Mouse (Mus musculus) brown adipose tissue, adult 24 weeks (tissue): ENCODE data around the gene Tradd. TPM values are rescaled to one million over a fixed set of nuclear protein-coding genes. Genes with fewer than 3 reads are reported as not detected.

ENCODE experiments used
- H3K27ac ChIP-seq: fragments of 200-500 bp; replicated peaks from 2 replicates; pipeline ENCODE4 v1.5.1; 2012; ENCODE audit warnings: low read depth, mild to moderate bottlenecking, low read length
- H3K4me1 ChIP-seq: fragments of 200-500 bp; 2 replicates; pipeline ENCODE4 v1.6.1; 2012; ENCODE audit warnings: low read length, mixed read lengths; ENCODE audit not compliant: control insufficient read depth, insufficient read depth, insufficient read length
- H3K4me3 ChIP-seq: fragments of 200-500 bp; 2 replicates; pipeline ENCODE4 v1.5.1; 2012; ENCODE audit warnings: low read depth, mild to moderate bottlenecking, low read length, moderate library complexity; ENCODE audit not compliant: insufficient read depth
- polyA plus RNA-seq: library from polyadenylated mRNA; stranded (reverse); fragments of >200 nt; gene quantifications from 2 replicates; pipeline ENCODE4 v1.2.4, GENCODE M21; 2012; ENCODE audit not compliant: missing spikeins, insufficient read depth, insufficient read length

Gene Tradd
- polyA plus RNA-seq: 5.1 TPM in 2 replicates

DNA sequence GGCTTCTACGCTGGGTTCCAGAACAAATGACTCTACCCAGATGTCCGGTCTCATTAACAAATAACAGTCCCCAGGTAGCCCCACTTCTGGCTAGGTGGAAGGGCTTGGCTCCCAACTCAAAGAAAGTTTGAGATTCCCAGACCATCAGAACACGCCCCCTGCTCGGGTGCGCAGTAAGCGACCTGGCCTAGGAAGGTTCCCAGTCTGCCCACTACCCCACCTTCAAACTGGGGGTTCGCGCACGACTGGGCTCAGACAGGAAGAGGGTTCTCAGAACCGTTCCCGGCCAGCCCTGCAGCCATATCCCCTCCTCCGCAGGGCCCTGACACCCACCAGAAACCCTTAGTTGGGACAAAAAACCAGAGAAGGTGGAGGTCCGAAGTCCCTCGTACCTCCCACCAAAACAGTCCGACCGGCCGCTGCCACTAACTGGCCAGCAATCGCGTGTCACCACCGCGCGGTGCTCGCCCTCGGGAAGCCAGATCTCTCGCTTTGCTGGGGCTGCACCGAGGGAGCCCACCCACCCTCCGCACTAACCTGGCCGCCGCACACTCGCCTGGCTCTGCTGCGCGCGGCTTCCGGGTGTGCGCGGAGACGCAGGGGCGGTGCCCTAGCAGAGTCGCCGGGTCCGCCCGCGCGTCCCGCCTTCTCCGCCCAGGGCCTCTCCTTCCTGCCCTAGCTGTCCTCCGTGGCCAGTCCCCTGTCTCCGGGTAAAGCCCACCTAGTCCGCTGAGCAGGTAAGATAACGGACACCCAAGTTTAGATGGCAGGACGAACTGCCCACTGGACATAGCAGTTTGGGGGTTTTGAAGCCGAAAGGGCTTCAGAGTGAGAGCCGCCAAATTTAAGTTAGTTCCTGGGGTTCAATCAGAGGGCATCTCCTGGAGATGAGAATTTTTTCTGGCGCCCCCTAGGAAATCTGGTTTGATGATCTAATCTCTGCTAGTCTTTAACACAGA is at the start of gene Tradd, which contains the start of gene Fbxl8:
Gene Tradd (minus strand): TSS at position 586 of the 959 bp plus-strand sequence.
Gene Fbxl8 (plus strand): TSS at position 625 of the 959 bp plus-strand sequence.
- Histone ChIP-seq H3K4me1 (peaks cover 5% of the 10 kb centered on the region; the same call in 1 of the 2 replicates), H3K27ac (peak within 1 kb of the TSS; percentile 66), H3K4me3 (peak within 1 kb of the TSS; percentile 84)

DNA sequence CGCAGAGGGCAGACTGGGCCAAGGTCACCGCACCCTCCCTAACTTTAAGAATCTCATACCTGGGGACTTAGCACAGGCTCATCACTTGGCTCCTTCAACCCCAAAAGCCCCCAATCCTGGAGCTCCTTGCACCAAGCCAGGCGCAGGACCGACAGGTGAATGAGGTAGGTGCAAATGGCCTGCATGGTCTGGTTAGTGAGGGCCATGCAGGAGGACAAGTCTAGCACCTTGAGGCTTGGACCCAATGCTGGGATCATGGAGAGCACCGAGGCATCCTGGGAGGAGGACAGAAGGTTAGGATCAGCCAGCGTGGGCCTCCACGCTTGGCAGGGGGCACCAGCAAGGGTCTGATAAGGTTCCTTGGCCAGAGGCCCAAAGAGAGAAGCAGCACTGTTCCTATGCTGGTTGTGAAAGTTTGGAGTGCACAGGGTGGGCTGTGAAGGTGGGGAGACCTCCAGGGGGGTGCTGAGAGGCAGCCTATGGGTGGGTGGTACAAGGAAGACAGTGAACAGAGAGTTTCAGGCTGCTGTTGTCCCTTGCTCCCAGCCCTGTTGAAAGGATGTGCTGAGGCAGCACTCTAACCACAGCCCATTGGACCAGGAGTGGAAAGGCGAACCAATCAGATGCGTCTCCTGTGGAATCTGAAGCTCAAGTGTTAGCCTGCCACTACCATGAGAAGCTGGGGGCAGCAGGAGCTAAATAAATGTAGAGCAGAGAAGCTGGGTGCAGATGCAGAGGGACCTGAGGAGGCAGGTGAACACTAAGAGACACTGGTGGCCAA is 49.4 kb upstream of the Tradd start:
- no peaks in the 10 kb centered on the region for H3K4me1 ChIP-seq
- no peak overlapping the region for H3K27ac ChIP-seq
- H3K4me3 ChIP-seq: no peak overlapping the region

- no peaks in the 10 kb centered on the region for H3K4me1 ChIP-seq
- H3K4me3 ChIP-seq: no peak overlapping the region
- no peak overlapping the region for H3K27ac ChIP-seq
Measured at GRCm38 (mm10) chr8:105312891-105313481, 48.6 kb upstream of the Tradd start.

DNA sequence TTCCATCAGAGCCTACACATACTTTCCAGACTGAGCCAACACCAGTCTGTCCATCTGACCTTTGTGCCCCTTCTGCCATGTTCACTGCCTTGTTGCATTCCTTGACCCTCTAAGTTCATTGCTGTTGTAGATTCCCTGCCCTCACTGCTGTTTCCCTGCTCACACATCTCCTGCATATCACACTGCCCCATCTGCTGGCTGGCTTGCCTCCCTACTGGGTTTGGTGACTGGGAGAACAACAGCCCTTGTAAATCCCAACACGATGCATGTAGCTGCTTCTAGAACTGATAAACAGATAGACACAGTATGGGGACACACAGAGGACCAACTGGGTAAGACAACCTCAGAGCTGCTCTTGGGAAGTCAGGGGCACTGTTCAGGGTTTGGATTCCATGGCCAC is 47.3 kb upstream of the Tradd start:
- Histone ChIP-seq H3K27ac (no peak overlapping the region), H3K4me1 (no peaks in the 10 kb centered on the region), H3K4me3 (no peak overlapping the region)

- no peak overlapping the region for H3K4me3 ChIP-seq
- peaks cover 3% of the 10 kb centered on the region; the same call in 1 of the 2 replicates for H3K4me1 ChIP-seq
- no peak overlapping the region for H3K27ac ChIP-seq
Measured at GRCm38 (mm10) chr8:105310118-105310517, 45.7 kb upstream of the Tradd start.

GRCm38 (mm10) chr8:105309142-105309847 is 44.9 kb upstream of the Tradd start:
- H3K4me1 ChIP-seq: peaks cover 5% of the 10 kb centered on the region; the same call in 1 of the 2 replicates
- no peak overlapping the region for H3K4me3 ChIP-seq
- no peak overlapping the region for H3K27ac ChIP-seq

DNA sequence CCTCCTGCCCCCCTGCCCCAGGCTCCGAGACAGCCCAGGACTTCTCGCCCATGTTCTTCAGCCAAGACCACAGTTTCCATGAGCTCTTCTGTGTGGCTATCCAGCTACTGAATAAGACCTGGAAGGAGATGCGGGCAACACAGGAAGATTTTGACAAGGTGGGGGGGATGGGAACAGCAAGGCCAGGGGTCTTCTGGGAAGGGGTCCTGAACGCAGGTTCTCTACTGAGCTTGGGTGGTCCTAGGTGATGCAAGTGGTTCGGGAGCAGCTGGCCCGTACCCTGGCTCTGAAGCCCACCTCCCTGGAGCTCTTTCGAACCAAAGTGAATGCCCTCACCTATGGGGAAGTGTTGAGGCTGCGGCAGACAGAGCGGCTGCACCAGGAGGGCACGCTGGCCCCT is 44.0 kb upstream of the Tradd start:
- H3K27ac ChIP-seq: no peak overlapping the region
- peaks cover 5% of the 10 kb centered on the region; the same call in 1 of the 2 replicates for H3K4me1 ChIP-seq
- H3K4me3 ChIP-seq: no peak overlapping the region

- Histone ChIP-seq H3K4me3 (no peak overlapping the region), H3K27ac (no peak overlapping the region), H3K4me1 (peaks cover 5% of the 10 kb centered on the region; the same call in 1 of the 2 replicates)
Measured at GRCm38 (mm10) chr8:105307670-105308069, 43.3 kb upstream of the Tradd start.

DNA sequence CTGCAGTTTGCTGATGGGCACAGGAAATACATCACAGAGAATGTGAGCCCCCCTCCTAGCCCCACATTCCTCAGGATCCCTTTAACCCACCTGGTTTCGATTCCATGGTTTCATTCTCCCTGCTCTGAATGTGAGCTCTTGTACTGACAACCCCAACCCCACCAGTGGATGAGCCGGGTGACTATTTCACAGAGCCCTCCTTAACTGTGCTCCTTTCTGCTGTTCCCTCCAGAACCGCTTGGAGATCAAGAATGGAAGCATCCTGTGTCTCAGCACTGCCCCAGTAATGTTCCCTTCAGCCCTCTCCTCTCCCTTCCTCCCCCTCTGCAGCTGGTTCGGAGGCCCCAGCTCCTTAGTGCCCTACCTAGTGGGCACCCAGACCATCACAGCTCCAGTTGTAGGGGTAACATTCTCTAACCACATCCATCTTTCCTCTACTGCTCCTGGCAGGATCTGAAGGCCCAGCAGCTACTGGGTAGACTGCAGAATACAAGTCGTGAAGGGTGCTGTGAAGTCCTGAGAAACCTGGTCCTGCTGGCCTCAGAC is 41.8 kb upstream of the Tradd start:
- H3K4me3 ChIP-seq: no peak overlapping the region
- H3K4me1 ChIP-seq: peaks cover 5% of the 10 kb centered on the region; the same call in 1 of the 2 replicates
- no peak overlapping the region for H3K27ac ChIP-seq

GRCm38 (mm10) chr8:105305211-105306145 is 41.1 kb upstream of the Tradd start, which contains the start of gene Elmo3:
Gene Elmo3 (plus strand): TSS chr8:105305601.
- Histone ChIP-seq H3K4me1 (peaks cover 5% of the 10 kb centered on the region; the same call in 1 of the 2 replicates), H3K4me3 (peak within 1 kb of the TSS; percentile 46)

DNA sequence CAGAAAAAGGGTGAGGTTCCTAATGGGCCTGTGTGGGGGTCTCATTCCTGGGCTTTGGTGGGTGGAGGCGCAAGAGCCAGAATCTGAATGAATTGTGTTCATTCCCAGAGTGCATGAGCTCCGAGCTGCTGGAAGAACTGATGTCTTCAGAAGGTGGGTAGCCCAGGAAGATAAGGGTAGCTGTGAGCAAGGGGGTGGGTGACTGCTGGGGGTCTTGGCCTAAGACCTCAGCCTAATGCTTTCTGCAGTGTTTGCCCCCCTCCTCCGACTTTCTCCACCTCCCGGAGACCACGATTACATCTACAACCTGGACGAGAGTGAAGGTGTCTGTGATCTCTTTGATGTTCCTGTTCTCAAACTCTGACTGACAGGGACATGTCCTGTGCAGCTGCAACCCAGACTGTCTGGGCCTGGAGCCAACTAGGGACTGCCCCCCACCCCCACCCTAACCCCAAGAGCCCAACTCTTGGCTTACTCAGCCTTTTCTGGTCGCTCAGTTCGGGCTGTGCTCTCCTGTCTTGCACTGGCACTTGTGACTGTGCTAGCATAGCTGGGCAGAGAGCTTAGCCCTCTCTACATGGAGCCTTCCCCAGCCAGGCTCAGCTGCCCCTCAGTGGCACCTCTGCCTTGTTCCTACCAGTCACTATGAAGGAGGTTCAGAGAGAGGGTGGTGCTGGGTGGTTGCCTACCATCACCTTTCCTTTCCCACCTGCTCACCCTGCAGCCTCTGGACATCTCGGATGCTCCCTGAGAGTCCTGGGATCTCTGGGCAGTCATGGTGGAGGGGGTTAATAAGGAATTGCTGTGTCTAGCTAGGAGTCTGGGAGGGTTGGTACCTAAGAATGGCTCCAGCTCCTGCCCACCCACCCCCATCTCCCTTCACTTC is 40.2 kb upstream of the Tradd start:
- peaks cover 5% of the 10 kb centered on the region; the same call in 1 of the 2 replicates for H3K4me1 ChIP-seq
- H3K4me3 ChIP-seq: no peak overlapping the region
- H3K27ac ChIP-seq: no peak overlapping the region

More at GRCm38 (mm10) chr8:105305211-105306145, 41.1 kb upstream of the Tradd start, which contains the start of gene Elmo3:
- 0 out of 2 replicates have a peak within 1 kb of the TSS, but pooled peaks have one; percentile 18 for H3K27ac ChIP-seq

GRCm38 (mm10) chr8:105303874-105304273 is 39.5 kb upstream of the Tradd start:
- H3K4me3 ChIP-seq: no peak overlapping the region
- H3K27ac ChIP-seq: no peak overlapping the region

More at GRCm38 (mm10) chr8:105303874-105304273, 39.5 kb upstream of the Tradd start:
- peaks cover 5% of the 10 kb centered on the region; the same call in 1 of the 2 replicates for H3K4me1 ChIP-seq
